Mouse (Mus musculus): ENCODE data around the gene Spag7.

Gene Spag7

GRCm38 (mm10) chr11:70656456-70656927 is 12.7 kb downstream of the Spag7 start:
- DNase-seq (ENCODE audit: low read depth), result no peak

GRCm38 (mm10) chr11:70655571-70656455 is 13.4 kb downstream of the Spag7 start:
- DNase-seq (ENCODE audit: low read depth), result no peak

GRCm38 (mm10) chr11:70654923-70655570 is 14.2 kb downstream of the Spag7 start:
- DNase-seq (ENCODE audit: low read depth), result no peak

DNA sequence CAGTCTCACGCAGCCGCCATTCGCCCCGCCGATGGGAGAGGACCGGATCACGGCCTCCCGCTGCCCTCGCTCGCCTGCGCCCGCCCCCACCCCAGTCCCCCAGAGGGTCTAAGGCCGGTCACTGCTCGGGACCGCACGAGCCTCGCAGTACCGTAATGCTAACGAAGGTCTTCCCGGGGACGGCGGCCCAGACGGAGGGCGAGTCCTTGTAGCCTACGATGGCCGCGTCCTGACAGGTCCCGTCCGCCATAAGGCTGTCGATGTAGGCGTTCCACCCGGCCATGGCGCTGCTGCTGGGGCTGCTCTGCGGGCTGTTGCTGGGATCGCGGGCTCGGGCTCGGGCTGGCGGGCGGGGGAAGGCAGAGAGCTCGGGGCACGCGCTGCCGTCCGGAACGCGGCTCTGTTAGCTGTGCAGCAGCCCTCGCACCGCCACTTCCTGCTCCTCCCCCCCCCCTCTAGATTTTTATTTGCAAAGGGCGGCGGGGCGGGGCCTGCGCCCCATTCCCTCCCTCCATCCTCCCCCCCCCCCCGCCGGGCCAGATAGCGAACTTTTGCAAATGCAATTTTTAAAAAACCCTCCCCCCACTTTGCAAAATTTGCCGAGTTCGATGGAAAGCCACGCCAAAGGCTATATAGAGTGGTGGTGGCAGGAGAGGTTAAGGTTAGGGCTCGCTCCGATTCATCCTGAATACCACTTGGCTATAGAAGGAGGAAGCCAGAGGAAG is 14.9 kb downstream of the Spag7 start, which contains the start of gene Pfn1:
TSS of gene Pfn1 (minus strand) at position 447 of the 725 bp plus-strand sequence.
- DNase-seq (ENCODE audit: low read depth), result no peak

DNA sequence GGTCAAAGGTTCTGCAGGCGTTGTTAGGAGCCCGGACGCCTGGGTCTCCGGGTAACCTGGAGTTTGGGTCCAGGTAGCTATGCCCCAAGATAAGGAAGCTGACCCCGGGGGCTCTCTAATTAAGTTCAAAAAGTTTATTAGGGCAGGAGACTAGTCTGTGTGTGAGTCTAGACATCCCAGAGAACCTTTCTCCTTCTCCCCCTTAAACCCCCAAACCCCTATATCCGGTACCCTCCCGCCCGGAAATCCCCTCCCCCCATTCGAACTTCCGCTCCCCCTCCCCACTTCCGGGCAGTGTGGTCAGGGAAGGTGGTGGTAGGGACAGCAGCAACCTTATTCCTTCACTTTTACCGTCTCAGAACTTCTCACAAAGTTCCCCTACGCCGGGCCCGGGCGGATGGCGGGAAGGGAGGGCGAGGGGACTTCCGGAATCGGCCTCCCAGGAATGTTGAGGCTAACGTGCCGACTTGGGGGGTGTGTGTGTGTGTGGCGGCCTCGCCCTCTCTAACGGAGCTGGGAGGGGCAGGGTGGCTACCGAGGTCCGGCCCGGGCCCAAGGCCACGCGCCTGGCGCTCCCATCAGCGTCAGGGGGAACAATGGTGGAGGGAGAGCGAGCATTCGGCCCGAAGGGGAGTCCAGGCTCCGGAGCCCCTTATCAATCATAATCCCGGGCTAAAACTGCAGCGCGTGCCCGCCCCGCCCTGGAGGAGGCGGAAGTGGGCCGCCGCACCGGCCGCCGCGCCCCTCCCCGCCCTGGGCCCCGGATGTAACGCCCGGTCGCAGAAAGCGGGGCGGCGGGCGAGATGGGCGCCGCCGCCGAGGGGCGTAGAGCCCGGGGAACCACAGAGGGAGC is 15.6 kb downstream of the Spag7 start:
- DNase-seq (ENCODE audit: low read depth), result no peak

GRCm38 (mm10) chr11:70652884-70653344 is 16.3 kb downstream of the Spag7 start:
- no peak for DNase-seq (ENCODE audit: low read depth)

- no peak for DNase-seq (ENCODE audit: low read depth)
Observed at GRCm38 (mm10) chr11:70652029-70652883, 17.0 kb downstream of the Spag7 start.

DNA sequence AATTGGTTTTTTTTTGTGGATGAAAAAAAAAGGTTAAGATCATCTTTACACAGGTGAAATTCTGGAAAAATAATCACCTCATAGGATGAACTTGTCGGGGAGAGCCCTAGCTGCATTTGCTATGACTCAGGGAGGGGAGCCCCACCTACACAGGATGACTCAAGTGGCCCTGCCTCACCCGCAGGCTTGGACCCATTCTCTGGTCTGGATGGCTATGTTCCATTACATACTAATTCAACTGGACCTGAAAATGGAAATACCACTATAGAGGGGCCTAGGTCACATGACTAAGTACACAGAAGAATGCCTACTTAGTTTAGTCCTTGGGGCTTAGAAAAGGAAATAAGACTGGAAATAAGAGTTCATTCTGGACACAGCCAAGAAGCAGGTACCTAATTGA is 17.8 kb downstream of the Spag7 start:
- DNase-seq (ENCODE audit: low read depth), result no peak

DNA sequence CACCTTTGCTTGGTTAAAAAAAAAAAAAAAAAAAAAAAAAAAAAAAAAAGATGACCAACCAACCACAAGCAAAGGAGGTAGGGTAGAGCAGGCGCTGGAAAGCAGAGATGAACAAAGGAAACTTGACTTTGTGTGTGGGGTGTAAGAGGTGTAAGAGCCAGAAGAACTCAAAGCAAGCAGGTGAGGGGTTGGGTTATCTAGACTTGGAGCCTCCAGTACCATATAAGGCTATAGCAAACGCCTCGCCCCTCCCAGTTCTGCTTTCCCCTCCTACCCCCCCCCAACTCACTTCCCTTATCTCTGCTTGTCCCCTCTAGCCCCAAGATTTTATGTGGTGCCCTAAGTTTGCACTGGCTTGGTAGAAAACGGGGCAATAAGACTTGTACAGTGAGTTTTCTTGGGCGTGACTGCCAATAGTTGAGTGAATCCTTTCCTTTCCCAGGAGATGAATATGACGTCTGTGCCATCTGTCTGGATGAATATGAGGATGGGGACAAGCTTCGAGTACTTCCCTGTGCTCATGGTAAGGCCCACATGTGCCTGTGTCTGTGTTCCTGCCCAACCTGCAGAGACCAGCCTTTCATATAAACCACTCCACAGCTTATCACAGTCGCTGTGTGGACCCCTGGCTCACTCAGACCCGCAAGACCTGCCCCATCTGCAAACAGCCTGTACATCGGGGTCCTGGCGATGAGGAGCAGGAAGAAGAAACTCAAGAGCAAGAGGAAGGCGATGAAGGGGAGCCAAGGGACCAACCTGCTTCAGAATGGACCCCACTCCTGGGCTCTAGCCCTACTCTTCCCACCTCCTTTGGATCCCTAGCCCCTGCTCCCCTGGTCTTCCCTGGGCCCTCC is 18.7 kb downstream of the Spag7 start:
- DNase-seq (ENCODE audit: low read depth), result no peak

DNA sequence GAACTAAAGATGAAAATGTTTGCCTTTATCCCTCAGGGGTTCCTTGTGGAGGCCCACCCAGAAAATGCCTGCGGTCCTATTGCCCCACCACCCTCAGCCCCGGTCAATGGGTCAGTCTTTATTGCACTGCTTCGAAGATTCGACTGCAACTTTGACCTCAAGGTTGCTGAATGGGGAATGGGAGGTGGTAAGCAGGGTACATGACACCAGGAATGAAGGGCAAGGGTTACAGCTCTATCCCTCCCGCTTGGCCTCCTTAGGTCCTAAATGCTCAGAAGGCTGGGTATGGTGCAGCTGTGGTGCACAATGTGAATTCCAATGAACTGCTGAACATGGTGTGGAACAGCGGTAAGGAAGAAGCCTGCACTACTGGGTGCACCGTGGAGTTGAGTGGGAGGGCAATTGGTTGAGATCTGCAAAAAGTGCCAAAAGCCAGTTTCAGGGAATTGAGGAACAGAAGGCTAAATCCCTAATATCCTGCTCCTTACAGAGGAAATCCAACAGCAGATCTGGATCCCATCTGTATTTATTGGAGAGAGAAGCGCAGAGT is 20.0 kb downstream of the Spag7 start:
- DNase-seq (ENCODE audit: low read depth), result no peak

GRCm38 (mm10) chr11:70648512-70648911 is 20.7 kb downstream of the Spag7 start:
- DNase-seq (ENCODE audit: low read depth), result no peak

GRCm38 (mm10) chr11:70647716-70648420 is 21.3 kb downstream of the Spag7 start:
- no peak for DNase-seq (ENCODE audit: low read depth)

DNA sequence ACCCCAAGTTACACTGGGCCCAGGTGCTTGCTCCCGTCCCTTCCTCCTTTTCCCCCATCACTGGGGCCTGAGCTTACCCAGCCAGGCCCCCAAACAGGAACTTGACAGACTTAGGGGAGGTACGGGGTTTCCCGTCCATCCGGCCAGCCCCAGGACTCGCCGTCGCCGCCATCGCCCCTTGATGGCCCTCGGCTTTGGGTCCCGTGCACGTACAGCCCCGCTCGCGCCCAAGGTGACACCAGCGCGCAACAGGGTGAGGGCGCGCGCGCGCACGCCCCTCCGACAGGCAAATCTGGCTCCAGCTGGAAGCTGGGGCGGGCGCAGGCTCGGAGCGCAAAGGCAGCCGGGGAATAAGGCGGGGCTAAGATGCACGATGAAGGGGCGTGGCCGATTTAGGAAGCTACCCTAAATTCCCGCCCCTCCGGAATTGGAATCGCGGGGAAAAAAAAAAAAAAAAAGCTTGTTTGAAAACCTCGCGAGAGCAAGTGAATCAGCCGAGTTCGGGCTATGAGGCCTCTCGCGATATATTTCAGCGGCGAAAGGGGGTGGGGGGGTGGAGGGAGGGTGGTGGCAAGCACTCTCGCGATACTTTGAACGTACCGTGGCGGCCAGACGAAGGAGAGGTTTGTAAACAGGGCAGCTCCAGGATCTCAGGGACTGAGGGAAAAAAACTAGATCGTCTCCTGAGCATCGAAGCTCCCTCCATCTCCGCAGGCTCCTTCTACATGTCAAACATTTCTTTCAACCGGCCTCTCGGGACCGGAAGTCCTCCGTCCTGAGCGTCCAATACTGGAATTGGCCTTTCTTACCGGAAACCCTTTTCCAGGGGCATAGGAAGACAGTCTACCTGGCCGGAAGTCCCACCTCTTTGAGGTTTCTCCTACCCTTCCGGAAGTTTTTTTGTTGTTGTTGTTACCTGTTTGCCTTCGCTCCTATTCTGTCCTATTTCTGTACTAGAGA is 22.2 kb downstream of the Spag7 start, which contains the start of the genes Rnf167 and Slc25a11:
TSS of gene Rnf167 (plus strand) at position 545 of the 960 bp plus-strand sequence.
TSS of gene Slc25a11 (minus strand) at position 789 of the 960 bp plus-strand sequence.
- DNase-seq (ENCODE audit: low read depth), result peak; percentile 95

DNA sequence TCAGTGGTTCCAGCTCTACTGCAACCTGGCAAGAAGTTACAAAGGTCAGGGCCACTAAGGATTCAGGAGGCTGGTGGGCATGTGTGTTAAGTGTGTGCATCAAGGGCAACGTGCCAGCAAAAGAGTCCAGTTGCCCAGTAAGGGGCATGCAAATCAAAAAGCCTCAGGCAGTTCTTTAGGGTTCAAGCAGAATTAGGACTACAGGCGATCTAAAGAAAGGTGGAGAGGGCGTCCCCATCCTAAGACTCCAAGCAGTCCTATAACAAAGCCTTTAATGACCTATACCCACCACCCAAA is 23.0 kb downstream of the Spag7 start:
- DNase-seq (ENCODE audit: low read depth), result no peak

- no peak for DNase-seq (ENCODE audit: low read depth)
Observed at GRCm38 (mm10) chr11:70645461-70646258, 23.6 kb downstream of the Spag7 start.

DNA sequence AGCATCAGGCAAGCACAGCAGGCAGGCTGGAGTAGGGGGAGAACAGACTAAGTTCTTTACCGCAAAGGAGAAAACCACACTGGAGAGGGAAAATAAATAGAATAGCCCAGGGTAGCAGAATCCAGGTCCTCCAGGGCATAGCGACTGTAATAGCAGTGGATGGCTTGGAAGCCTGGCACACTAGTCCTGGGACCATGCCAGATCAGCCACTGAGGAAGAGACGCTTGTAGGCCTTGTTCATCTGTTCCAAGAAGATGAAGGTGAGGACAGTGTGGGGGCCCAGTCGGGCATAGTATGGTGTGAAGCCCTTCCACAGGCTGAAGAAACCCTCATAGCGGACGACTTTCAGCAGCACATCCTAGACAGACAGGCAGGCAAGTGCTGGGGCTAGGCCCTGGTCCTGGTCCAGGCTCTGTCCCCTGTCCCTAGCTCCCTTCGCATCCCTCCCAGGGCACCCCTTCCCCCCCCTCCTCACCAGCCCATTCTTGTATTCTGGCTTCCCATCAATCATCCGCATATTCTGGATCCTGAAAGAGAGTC is 24.6 kb downstream of the Spag7 start:
- no peak for DNase-seq (ENCODE audit: low read depth)
